In the genomic region with DNA sequence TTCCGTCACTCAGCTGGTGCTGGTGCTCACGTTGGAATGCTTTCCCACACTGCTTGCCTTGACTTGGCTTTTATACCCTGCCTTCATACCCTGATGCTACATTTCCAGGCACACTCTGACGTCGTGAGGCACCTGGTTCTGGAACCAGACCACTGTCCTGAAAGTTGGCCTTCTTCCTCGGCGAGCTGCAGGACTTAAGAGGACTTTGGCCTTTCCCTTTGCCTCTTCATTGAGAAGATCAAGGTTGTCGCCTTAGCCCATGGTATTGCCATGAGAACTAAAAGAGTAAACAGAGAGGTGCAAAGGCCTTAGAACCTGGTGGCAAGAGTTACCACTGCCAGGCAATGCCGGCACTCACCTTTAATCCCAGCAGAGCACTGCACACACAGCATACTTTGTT, we compare ENCODE assay signal across 25 mouse cellular contexts.
A peak's percentile ranks its signal among the peaks of the same experiment; 100 is the strongest.
DNase-seq lines count a peak whose midpoint lies in the region; ATAC-seq and TF ChIP-seq lines count a peak whose summit lies in the region.
"Had no signal": no experiment of that assay in that cellular context is flagged by ENCODE, and none has a peak within 500 bp of the region (broad histone marks: within the 10 kb centered on the region; RNA-seq: fewer than 3 reads in every experiment).

No protein-coding gene starts in this region.

- H3K9me3 ChIP-seq in kidney, embryonic 16.5 days (ENCODE audit: low read length): no peaks in the 10 kb centered on the region
- H3K9me3 ChIP-seq in liver, postnatal 0 days (ENCODE audit: low read length): no peaks in the 10 kb centered on the region
- H3K9me3 ChIP-seq: forebrain, embryonic 10.5 days; forebrain, embryonic 13.5 days; G1E; hindbrain, embryonic 10.5 days; hindbrain, embryonic 13.5 days had no signal

- no peaks in the 10 kb centered on the region for H3K36me3 ChIP-seq in kidney, embryonic 16.5 days (ENCODE audit: insufficient read depth, low read length)
- H3K36me3 ChIP-seq in liver, adult 2 months (ENCODE audit: control insufficient read depth, insufficient read depth, low read length): no peaks in the 10 kb centered on the region
- no peaks in the 10 kb centered on the region for H3K36me3 ChIP-seq in liver, postnatal 0 days (replicated peaks; ENCODE audit: insufficient read depth, low read length)
- H3K36me3 ChIP-seq: forebrain, embryonic 10.5 days; hindbrain, embryonic 10.5 days; hindbrain, embryonic 13.5 days had no signal

- H3K79me2 ChIP-seq in liver, adult 2 months (ENCODE audit: control insufficient read depth, insufficient read depth, low read length): no peaks in the 10 kb centered on the region

- no peak overlapping the region for H3K9ac ChIP-seq in kidney, embryonic 16.5 days (replicated peaks; ENCODE audit: low read length)
- no peak overlapping the region for H3K9ac ChIP-seq in liver, adult 2 months (ENCODE audit: low read depth, low read length)
- no peak overlapping the region for H3K9ac ChIP-seq in liver, postnatal 0 days (replicated peaks)
- H3K9ac ChIP-seq: forebrain, embryonic 13.5 days; hindbrain, embryonic 13.5 days had no signal

- ATAC-seq in kidney, embryonic 16.5 days (ENCODE audit: low FRiP score, low TSS enrichment): no peak
- ATAC-seq in liver, postnatal 0 days: no peak
- ATAC-seq: forebrain, embryonic 13.5 days; forebrain, embryonic 16.5 days; Patski had no signal

- no peak overlapping the region for H3K4me2 ChIP-seq in kidney, embryonic 16.5 days (replicated peaks; ENCODE audit: low read depth, low read length)
- H3K4me2 ChIP-seq in liver, postnatal 0 days (ENCODE audit: low read depth, low read length): no peak overlapping the region
- H3K4me2 ChIP-seq: forebrain, embryonic 13.5 days; heart, embryonic 11.5 days; hindbrain, embryonic 13.5 days had no signal

- WGBS in kidney, embryonic 16.5 days: 91% methylated on average over 8 of the region's 8 CpGs
- WGBS in liver, adult 2 months: 23% methylated on average over 8 of the region's 8 CpGs
- 86% methylated on average over 8 of the region's 8 CpGs for WGBS in liver, postnatal 0 days (ENCODE audit: insufficient replicate concordance)

- TF ChIP-seq EP300 in liver, postnatal 0 days (IDR thresholded peaks at IDR 0.05; ENCODE audit: low read depth): no peak

- no peak overlapping the region for H3K4me3 ChIP-seq in kidney, embryonic 16.5 days (ENCODE audit: low read length)
- H3K4me3 ChIP-seq in liver, adult 2 months (ENCODE audit: insufficient read depth, low read depth, low read length): no peak overlapping the region
- H3K4me3 ChIP-seq in liver, postnatal 0 days (ENCODE audit: low read depth, low read length): no peak overlapping the region
- H3K4me3 ChIP-seq: forebrain, embryonic 10.5 days; forebrain, embryonic 13.5 days; heart, adult 2 months; hindbrain, embryonic 10.5 days; hindbrain, embryonic 13.5 days had no signal

- no peak overlapping the region for H3K27ac ChIP-seq in kidney, embryonic 16.5 days (ENCODE audit: low read length)
- peak overlapping the region; percentile 9; the same call in 1 of the 2 replicates for H3K27ac ChIP-seq in liver, adult 2 months (replicated peaks; ENCODE audit: insufficient read depth, low read depth, low read length)
- H3K27ac ChIP-seq in liver, postnatal 0 days (ENCODE audit: low read depth): no peak overlapping the region
- H3K27ac ChIP-seq: forebrain, embryonic 10.5 days; forebrain, embryonic 13.5 days; heart, adult 2 months; hindbrain, embryonic 10.5 days; hindbrain, embryonic 13.5 days had no signal

- H3K27me3 ChIP-seq in kidney, embryonic 16.5 days (ENCODE audit: insufficient read depth, low read length): no peaks in the 10 kb centered on the region
- no peaks in the 10 kb centered on the region for H3K27me3 ChIP-seq in liver, adult 2 months (ENCODE audit: control insufficient read depth, insufficient read depth, low read length)
- H3K27me3 ChIP-seq in liver, postnatal 0 days (ENCODE audit: insufficient read depth, low read length): no peaks in the 10 kb centered on the region
- H3K27me3 ChIP-seq: CH12.LX; forebrain, embryonic 13.5 days; hindbrain, embryonic 13.5 days; Patski had no signal

- TF ChIP-seq CTCF in liver, adult 2 months (IDR thresholded peaks at IDR 0.05; ENCODE audit: low read depth, low read length): no peak
- TF ChIP-seq CTCF in liver, postnatal 0 days (IDR thresholded peaks at IDR 0.05; ENCODE audit: low read depth): no peak

- no peak for TF ChIP-seq POLR2A in liver, adult 2 months (IDR thresholded peaks at IDR 0.05; ENCODE audit: extremely low read depth, insufficient read depth, low read length)

- peaks cover 5% of the 10 kb centered on the region; the same call in 1 of the 2 replicates for H3K4me1 ChIP-seq in kidney, embryonic 16.5 days (ENCODE audit: insufficient read depth, low read length)
- peaks cover 18% of the 10 kb centered on the region for H3K4me1 ChIP-seq in liver, adult 2 months (ENCODE audit: control insufficient read depth, insufficient read depth, low read length)
- H3K4me1 ChIP-seq in liver, postnatal 0 days (ENCODE audit: insufficient read depth): peaks cover 15% of the 10 kb centered on the region

- DNase-seq in kidney, adult 11 months: peak; percentile 61
- DNase-seq in kidney, postnatal 14 days: no peak
- peak; percentile 63 to 68 for DNase-seq in kidney, adult 8-10 months
- peak; percentile 98 for DNase-seq in liver, adult 2 months (ENCODE audit: extremely low read depth, low read depth, low spot score)
- DNase-seq in liver, postnatal 0 days: no peak
- no peak for DNase-seq in neural tube, embryonic 10.5 days (ENCODE audit: extremely low spot score, low spot score)
- DNase-seq: adrenal gland, postnatal 10 days; adrenal gland, postnatal 36 days; B cell, adult 2 months; cerebellum, adult 18-20 months; cerebellum, adult 9-10 months; cerebellum, postnatal 14 days; gastrocnemius, postnatal 10 days; gastrocnemius, postnatal 36 days; heart, adult 2 months had no signal

Comparison
In these comparisons a context has a peak if more than half of its experiments do, and no peak if none do; other contexts are left out.
1. DNase-seq: peak in kidney, adult 11 months (single experiment), kidney, adult 8-10 months (2 of 2) and liver, adult 2 months (single experiment); none in kidney, postnatal 14 days (single experiment), liver, postnatal 0 days (single experiment) and neural tube, embryonic 10.5 days (single experiment).